Mouse (Mus musculus) midbrain, embryonic 16.5 days (tissue): ENCODE results near the gene Itgb3. TPM values are rescaled to one million over a fixed set of nuclear protein-coding genes. Genes with fewer than 3 reads are reported as not detected.

ENCODE experiments used
- ATAC-seq: fragments of 200-750 bp; cut with Nextera tagmentation; 2 replicates; pipeline ENCODE4 v1.8.0; 2017; ENCODE audit warnings: moderate TSS enrichment
- H3K27ac ChIP-seq: fragments of 300-500 bp; sonication (generic); 2 replicates; pipeline ENCODE4 v1.5.1; 2014; ENCODE audit warnings: mild to moderate bottlenecking, low read length, mixed read lengths
- H3K27me3 ChIP-seq: fragments of 300-500 bp; sonication (generic); 2 replicates; pipeline ENCODE4 v1.6.1; 2014; ENCODE audit warnings: low read depth, low read length, mixed read lengths; ENCODE audit not compliant: control insufficient read depth, insufficient read depth
- H3K36me3 ChIP-seq: fragments of 300-500 bp; sonication (generic); 2 replicates; pipeline ENCODE4 v1.6.1; 2014; ENCODE audit warnings: mild to moderate bottlenecking, low read length, moderate library complexity, mixed read lengths; ENCODE audit not compliant: control insufficient read depth, insufficient read depth
- H3K4me1 ChIP-seq: fragments of 300-500 bp; sonication (generic); 2 replicates; pipeline ENCODE4 v1.6.1; 2014; ENCODE audit warnings: mild to moderate bottlenecking, low read length, mixed read lengths; ENCODE audit not compliant: control insufficient read depth, insufficient read depth
- H3K4me2 ChIP-seq: fragments of 300-500 bp; sonication (generic); 2 replicates; pipeline ENCODE4 v1.6.1; 2014; ENCODE audit warnings: mild to moderate bottlenecking, low read length, mixed read lengths
- H3K4me3 ChIP-seq: fragments of 300-500 bp; sonication (generic); 2 replicates; pipeline ENCODE4 v1.5.1; 2014; ENCODE audit warnings: low read depth, mild to moderate bottlenecking, low read length, moderate library complexity, mixed read lengths
- H3K9ac ChIP-seq: fragments of 300-500 bp; sonication (generic); 2 replicates; pipeline ENCODE4 v1.6.1; 2014; ENCODE audit warnings: low read depth, low read length, mixed read lengths
- H3K9me3 ChIP-seq: fragments of 300-500 bp; sonication (generic); replicated peaks from 2 replicates; pipeline ENCODE4 v1.6.1; 2014; ENCODE audit warnings: mild to moderate bottlenecking, low read length, mixed read lengths; ENCODE audit not compliant: control insufficient read depth, poor library complexity, severe bottlenecking
- WGBS: fragments of 180-500 bp; shearing (Covaris S2); extraction: QIAGEN DNeasy Blood & Tissue Kit; methylation state at CpG from one replicate; pipeline ENCODE4 v1.1.7; 2014; 5-methylcytosine and 5-hydroxymethylcytosine counted together
- polyA plus RNA-seq: library from polyadenylated mRNA; unstranded; fragments of >200 nt; fragmentation: Nextera tagmentation; extraction: Ambion mirVana; gene quantifications from 2 replicates; pipeline ENCODE4 v1.2.1, GENCODE M21; 2015

The Itgb3 gene
- polyA plus RNA-seq, 1 experiment from 2014 or later: 0.99 TPM

- H3K4me2 ChIP-seq: no peak overlapping the region
- no peaks in the 10 kb centered on the region for H3K27me3 ChIP-seq
- no peaks in the 10 kb centered on the region for H3K36me3 ChIP-seq
- WGBS: 57% methylated on average over 3 of the region's 3 CpGs
- no peak overlapping the region for H3K9ac ChIP-seq
- no peaks in the 10 kb centered on the region for H3K9me3 ChIP-seq
- H3K27ac ChIP-seq: no peak overlapping the region
- H3K4me1 ChIP-seq: no peaks in the 10 kb centered on the region
- H3K4me3 ChIP-seq: no peak overlapping the region
- ATAC-seq: no peak
Measured at GRCm38 (mm10) chr11:104648571-104648970, 40.8 kb downstream of the Itgb3 start.

GRCm38 (mm10) chr11:104660599-104660998, 52.8 kb downstream of the Itgb3 start:
- Histone ChIP-seq H3K4me1 (no peaks in the 10 kb centered on the region), H3K9ac (no peak overlapping the region), H3K27ac (no peak overlapping the region), H3K27me3 (no peaks in the 10 kb centered on the region), H3K36me3 (no peaks in the 10 kb centered on the region), H3K9me3 (no peaks in the 10 kb centered on the region), H3K4me2 (no peak overlapping the region), H3K4me3 (no peak overlapping the region)
- no peak for ATAC-seq
- 95% methylated on average over 4 of the region's 4 CpGs for WGBS

GRCm38 (mm10) chr11:104661106-104661505, 53.3 kb downstream of the Itgb3 start:
- no peak overlapping the region for H3K9ac ChIP-seq
- no peak for ATAC-seq
- H3K4me3 ChIP-seq: no peak overlapping the region
- no peak overlapping the region for H3K4me2 ChIP-seq
- no peaks in the 10 kb centered on the region for H3K9me3 ChIP-seq
- H3K27me3 ChIP-seq: no peaks in the 10 kb centered on the region
- no peaks in the 10 kb centered on the region for H3K36me3 ChIP-seq
- H3K4me1 ChIP-seq: no peaks in the 10 kb centered on the region
- no peak overlapping the region for H3K27ac ChIP-seq
- WGBS: 91% methylated on average over 5 of the region's 5 CpGs

GRCm38 (mm10) chr11:104661531-104662205, 53.9 kb downstream of the Itgb3 start:
- Histone ChIP-seq H3K4me1 (no peaks in the 10 kb centered on the region), H3K9ac (no peak overlapping the region), H3K27me3 (no peaks in the 10 kb centered on the region), H3K9me3 (no peaks in the 10 kb centered on the region), H3K27ac (no peak overlapping the region), H3K4me2 (no peak overlapping the region), H3K4me3 (no peak overlapping the region), H3K36me3 (no peaks in the 10 kb centered on the region)
- WGBS: 84% methylated on average over 20 of the region's 20 CpGs
- no peak for ATAC-seq

- Histone ChIP-seq H3K27me3 (no peaks in the 10 kb centered on the region), H3K4me3 (no peak overlapping the region), H3K9me3 (no peaks in the 10 kb centered on the region), H3K27ac (no peak overlapping the region), H3K4me1 (no peaks in the 10 kb centered on the region), H3K36me3 (no peaks in the 10 kb centered on the region), H3K9ac (no peak overlapping the region), H3K4me2 (no peak overlapping the region)
- ATAC-seq: no peak
- 94% methylated on average over 11 of the region's 11 CpGs for WGBS
Measured at GRCm38 (mm10) chr11:104662573-104662972, 54.8 kb downstream of the Itgb3 start.

- Histone ChIP-seq H3K27ac (no peak overlapping the region), H3K9me3 (no peaks in the 10 kb centered on the region), H3K4me1 (no peaks in the 10 kb centered on the region), H3K9ac (no peak overlapping the region), H3K4me3 (no peak overlapping the region), H3K4me2 (no peak overlapping the region), H3K36me3 (no peaks in the 10 kb centered on the region), H3K27me3 (no peaks in the 10 kb centered on the region)
- no peak for ATAC-seq
- 84% methylated on average over 6 of the region's 6 CpGs for WGBS
Measured at GRCm38 (mm10) chr11:104663241-104663877, 55.6 kb downstream of the Itgb3 start.

GRCm38 (mm10) chr11:104663878-104664261, 56.1 kb downstream of the Itgb3 start:
- no peaks in the 10 kb centered on the region for H3K36me3 ChIP-seq
- WGBS: 83% methylated on average over 3 of the region's 3 CpGs

GRCm38 (mm10) chr11:104664441-104664840, 56.6 kb downstream of the Itgb3 start:
- ATAC-seq: no peak
- Histone ChIP-seq H3K4me1 (no peaks in the 10 kb centered on the region), H3K27me3 (no peaks in the 10 kb centered on the region), H3K36me3 (no peaks in the 10 kb centered on the region), H3K4me2 (no peak overlapping the region), H3K27ac (no peak overlapping the region), H3K9me3 (no peaks in the 10 kb centered on the region), H3K9ac (no peak overlapping the region), H3K4me3 (no peak overlapping the region)

More at GRCm38 (mm10) chr11:104663878-104664261, 56.1 kb downstream of the Itgb3 start:
- H3K9ac ChIP-seq: no peak overlapping the region
- H3K27me3 ChIP-seq: no peaks in the 10 kb centered on the region
- H3K4me3 ChIP-seq: no peak overlapping the region
- H3K4me2 ChIP-seq: no peak overlapping the region
- no peak for ATAC-seq
- no peaks in the 10 kb centered on the region for H3K4me1 ChIP-seq
- no peaks in the 10 kb centered on the region for H3K9me3 ChIP-seq
- no peak overlapping the region for H3K27ac ChIP-seq

- 80% methylated on average over 5 of the region's 5 CpGs for WGBS
- no peak overlapping the region for H3K4me2 ChIP-seq
- H3K27ac ChIP-seq: no peak overlapping the region
- no peaks in the 10 kb centered on the region for H3K9me3 ChIP-seq
- no peak overlapping the region for H3K4me3 ChIP-seq
- no peaks in the 10 kb centered on the region for H3K27me3 ChIP-seq
- H3K36me3 ChIP-seq: no peaks in the 10 kb centered on the region
- no peak for ATAC-seq
- H3K9ac ChIP-seq: no peak overlapping the region
- no peaks in the 10 kb centered on the region for H3K4me1 ChIP-seq
Measured at GRCm38 (mm10) chr11:104667399-104667798, 59.6 kb downstream of the Itgb3 start.
